Mouse (Mus musculus): ENCODE measurements around the gene Ccar1.
"Not testable (repeated sequence)": the region's sequence is repeated elsewhere in the genome, so short reads cannot be mapped to it uniquely, and the experiment has no call there.

Ccar1 gene

GRCm38 (mm10) chr10:62792177-62793090 is at the start of gene Ccar1:
Gene Ccar1, minus strand, starts transcription at chr10:62792286.
- ATAC-seq (ENCODE audit: insufficient number of reproducible peaks, low FRiP score, low TSS enrichment): peak; percentile 99

- no peak for ATAC-seq (ENCODE audit: insufficient number of reproducible peaks, low FRiP score, low TSS enrichment)
These were observed 48.6 kb upstream of the Ccar1 start for GRCm38 (mm10) chr10:62840687-62841086.

GRCm38 (mm10) chr10:62837987-62838386 is 45.9 kb upstream of the Ccar1 start:
- no peak for ATAC-seq (ENCODE audit: insufficient number of reproducible peaks, low FRiP score, low TSS enrichment)

GRCm38 (mm10) chr10:62832783-62833182 is 40.7 kb upstream of the Ccar1 start:
- no peak for ATAC-seq (ENCODE audit: insufficient number of reproducible peaks, low FRiP score, low TSS enrichment)

GRCm38 (mm10) chr10:62831546-62831945 is 39.5 kb upstream of the Ccar1 start:
- ATAC-seq (ENCODE audit: insufficient number of reproducible peaks, low FRiP score, low TSS enrichment): no peak

GRCm38 (mm10) chr10:62824474-62824873 is 32.4 kb upstream of the Ccar1 start:
- ATAC-seq (ENCODE audit: insufficient number of reproducible peaks, low FRiP score, low TSS enrichment): no peak

GRCm38 (mm10) chr10:62823431-62823830 is 31.3 kb upstream of the Ccar1 start:
- ATAC-seq (ENCODE audit: insufficient number of reproducible peaks, low FRiP score, low TSS enrichment): no peak

- no peak for ATAC-seq (ENCODE audit: insufficient number of reproducible peaks, low FRiP score, low TSS enrichment)
These were observed 17.9 kb upstream of the Ccar1 start for GRCm38 (mm10) chr10:62810010-62810409.

GRCm38 (mm10) chr10:62808766-62809165 is 16.7 kb upstream of the Ccar1 start:
- no peak for ATAC-seq (ENCODE audit: insufficient number of reproducible peaks, low FRiP score, low TSS enrichment)

GRCm38 (mm10) chr10:62808316-62808715 is 16.2 kb upstream of the Ccar1 start:
- no peak for ATAC-seq (ENCODE audit: insufficient number of reproducible peaks, low FRiP score, low TSS enrichment)

- ATAC-seq (ENCODE audit: insufficient number of reproducible peaks, low FRiP score, low TSS enrichment): no peak
These were observed 12.0 kb upstream of the Ccar1 start for GRCm38 (mm10) chr10:62804106-62804505.

- no peak for ATAC-seq (ENCODE audit: insufficient number of reproducible peaks, low FRiP score, low TSS enrichment)
These were observed 11.2 kb upstream of the Ccar1 start for GRCm38 (mm10) chr10:62803296-62803695.

- no peak for ATAC-seq (ENCODE audit: insufficient number of reproducible peaks, low FRiP score, low TSS enrichment)
These were observed 2.1 kb upstream of the Ccar1 start for GRCm38 (mm10) chr10:62794221-62794620.

GRCm38 (mm10) chr10:62793091-62793453 is 986 bp upstream of the Ccar1 start:
- ATAC-seq (ENCODE audit: insufficient number of reproducible peaks, low FRiP score, low TSS enrichment): no peak

GRCm38 (mm10) chr10:62791251-62792176 is 572 bp downstream of the Ccar1 start:
- peak; percentile 37 for ATAC-seq (ENCODE audit: insufficient number of reproducible peaks, low FRiP score, low TSS enrichment)

GRCm38 (mm10) chr10:62781776-62782175 is 10.3 kb downstream of the Ccar1 start:
- ATAC-seq (ENCODE audit: insufficient number of reproducible peaks, low FRiP score, low TSS enrichment): not testable (repeated sequence)

GRCm38 (mm10) chr10:62750781-62751180 is 41.3 kb downstream of the Ccar1 start:
- no peak for ATAC-seq (ENCODE audit: insufficient number of reproducible peaks, low FRiP score, low TSS enrichment)

- peak; percentile 91 for ATAC-seq (ENCODE audit: insufficient number of reproducible peaks, low FRiP score, low TSS enrichment)
These were observed 51.9 kb downstream of the Ccar1 start for GRCm38 (mm10) chr10:62739961-62740737.

- no peak for ATAC-seq (ENCODE audit: insufficient number of reproducible peaks, low FRiP score, low TSS enrichment)
These were observed 55.0 kb downstream of the Ccar1 start for GRCm38 (mm10) chr10:62736965-62737688.

GRCm38 (mm10) chr10:62730826-62731225 is 61.3 kb downstream of the Ccar1 start:
- no peak for ATAC-seq (ENCODE audit: insufficient number of reproducible peaks, low FRiP score, low TSS enrichment)

All from cerebellum, adult (tissue).